Mouse (Mus musculus) cerebral cortex, adult 2 months (tissue): ENCODE data around the gene Serpinf2.

Experiments
- WGBS: fragments of 180-500 bp; shearing (Covaris S2); methylation state at CpG from one replicate; pipeline ENCODE4 v1.1.7; 2018; 5-methylcytosine and 5-hydroxymethylcytosine counted together

Gene Serpinf2

GRCm38 (mm10) chr11:75459141-75459711, 19.8 kb upstream of the Serpinf2 start:
- WGBS, result 60% methylated on average over 5 of the region's 5 CpGs

GRCm38 (mm10) chr11:75458628-75459041, 19.2 kb upstream of the Serpinf2 start:
- WGBS, result 49% methylated on average over 8 of the region's 8 CpGs

- WGBS, result 14% methylated on average over 3 of the region's 3 CpGs
Measured at GRCm38 (mm10) chr11:75458169-75458568, 18.8 kb upstream of the Serpinf2 start.

- WGBS, result 76% methylated on average over 7 of the region's 7 CpGs
Measured at GRCm38 (mm10) chr11:75456440-75456871, 17.1 kb upstream of the Serpinf2 start.

GRCm38 (mm10) chr11:75455971-75456370, 16.6 kb upstream of the Serpinf2 start:
- 95% methylated on average over 2 of the region's 2 CpGs for WGBS

GRCm38 (mm10) chr11:75455041-75455736, 15.8 kb upstream of the Serpinf2 start:
- WGBS, result 62% methylated on average over 10 of the region's 10 CpGs

- 1% methylated on average over 56 of the region's 56 CpGs for WGBS
Measured at GRCm38 (mm10) chr11:75453991-75454930, 14.9 kb upstream of the Serpinf2 start, which contains the start of gene Wdr81. Gene Wdr81, minus strand, starts transcription at chr11:75454717.

GRCm38 (mm10) chr11:75452812-75453557, 13.6 kb upstream of the Serpinf2 start:
- whole genome bisulfite sequencing, result 92% methylated on average over 31 of the region's 31 CpGs

GRCm38 (mm10) chr11:75452081-75452480, 12.7 kb upstream of the Serpinf2 start:
- WGBS, result 94% methylated on average over 8 of the region's 8 CpGs

GRCm38 (mm10) chr11:75450936-75451335, 11.5 kb upstream of the Serpinf2 start:
- 87% methylated on average over 15 of the region's 15 CpGs for WGBS

- whole genome bisulfite sequencing, result 75% methylated on average over 8 of the region's 8 CpGs
Measured at GRCm38 (mm10) chr11:75450304-75450908, 11.0 kb upstream of the Serpinf2 start.

- 78% methylated on average over 7 of the region's 7 CpGs for WGBS
Measured at GRCm38 (mm10) chr11:75449695-75450094, 10.3 kb upstream of the Serpinf2 start.

- 81% methylated on average over 3 of the region's 3 CpGs for WGBS
Measured at GRCm38 (mm10) chr11:75448575-75448974, 9.2 kb upstream of the Serpinf2 start.

- WGBS, result 72% methylated on average over 8 of the region's 8 CpGs
Measured at GRCm38 (mm10) chr11:75443711-75444110, 4.3 kb upstream of the Serpinf2 start.

- 49% methylated on average over 16 of the region's 16 CpGs for WGBS
Measured at GRCm38 (mm10) chr11:75441601-75442000, 2.2 kb upstream of the Serpinf2 start.

- 89% methylated on average over 7 of the region's 7 CpGs for WGBS
Measured at GRCm38 (mm10) chr11:75441034-75441433, 1.6 kb upstream of the Serpinf2 start.

GRCm38 (mm10) chr11:75439951-75440350, 560 bp upstream of the Serpinf2 start:
- WGBS, result 97% methylated on average over 3 of the region's 3 CpGs

GRCm38 (mm10) chr11:75438804-75439203, 587 bp downstream of the Serpinf2 start:
- 93% methylated on average over 3 of the region's 3 CpGs for WGBS

GRCm38 (mm10) chr11:75438194-75438593, 1.2 kb downstream of the Serpinf2 start:
- 87% methylated on average over 13 of the region's 13 CpGs for WGBS

GRCm38 (mm10) chr11:75434138-75434537, 5.3 kb downstream of the Serpinf2 start:
- 87% methylated on average over 5 of the region's 5 CpGs for WGBS

- WGBS, result 24% methylated on average over 11 of the region's 11 CpGs
Measured at GRCm38 (mm10) chr11:75431307-75431706, 8.1 kb downstream of the Serpinf2 start.
